Mouse (Mus musculus): ENCODE data around the gene Gm9903. TPM values are rescaled to one million over a fixed set of nuclear protein-coding genes. Genes with fewer than 3 reads are reported as not detected.
A peak's percentile ranks its signal among the peaks of the same experiment; 100 is the strongest.

The Gm9903 gene
- polyA plus RNA-seq, 1 experiment from 2014 or later, result 0.25 TPM

GRCm38 (mm10) chr5:33655251-33655840, 25.6 kb downstream of the Gm9903 start:
- Histone ChIP-seq H3K4me3 (ENCODE audit: low read depth, low read length) (no peak overlapping the region), H3K4me2 (replicated peaks; ENCODE audit: low read depth) (no peak overlapping the region), H3K27me3 (ENCODE audit: control insufficient read depth, insufficient read depth, low read length) (no peaks in the 10 kb centered on the region), H3K36me3 (ENCODE audit: control insufficient read depth, insufficient read depth, low read length) (no peaks in the 10 kb centered on the region; the same call in 1 of the 2 replicates), H3K9ac (ENCODE audit: low read length) (no peak overlapping the region), H3K9me3 (ENCODE audit: control insufficient read depth, low read length) (no peaks in the 10 kb centered on the region), H3K27ac (replicated peaks) (no peak overlapping the region), H3K4me1 (replicated peaks; ENCODE audit: control insufficient read depth, insufficient read depth) (0 out of 2 replicates have a peak, but pooled peaks cover 4% of the 10 kb centered on the region)
- TF ChIP-seq EP300 (optimal IDR thresholded peaks at IDR 0.05) (no peak), CTCF (IDR thresholded peaks at IDR 0.05; ENCODE audit: low read depth) (no peak)
- ATAC-seq (ENCODE audit: low FRiP score, low TSS enrichment) (no peak), DNase-seq (ENCODE audit: low spot score) (no peak)
- 95% methylated on average over 10 of the region's 10 CpGs for WGBS

- no peak for DNase-seq (ENCODE audit: low spot score)
- H3K36me3 ChIP-seq (ENCODE audit: control insufficient read depth, insufficient read depth, low read length), result peaks cover 2% of the 10 kb centered on the region; the same call in 1 of the 2 replicates
- ATAC-seq (ENCODE audit: low FRiP score, low TSS enrichment), result no peak
- 0 out of 2 replicates have a peak, but pooled peaks cover 4% of the 10 kb centered on the region for H3K4me1 ChIP-seq (replicated peaks; ENCODE audit: control insufficient read depth, insufficient read depth)
- no peaks in the 10 kb centered on the region for H3K9me3 ChIP-seq (ENCODE audit: control insufficient read depth, low read length)
- peak overlapping the region; percentile 80 for H3K4me2 ChIP-seq (replicated peaks; ENCODE audit: low read depth)
- 25% methylated on average over 1 of the region's 1 CpGs for WGBS
- peak overlapping the region; percentile 72 for H3K4me3 ChIP-seq (ENCODE audit: low read depth, low read length)
- peak overlapping the region; percentile 77 for H3K9ac ChIP-seq (ENCODE audit: low read length)
- H3K27ac ChIP-seq (replicated peaks), result peak overlapping the region; percentile 98
- TF ChIP-seq CTCF (IDR thresholded peaks at IDR 0.05; ENCODE audit: low read depth), result no peak
- no peak for TF ChIP-seq EP300 (optimal IDR thresholded peaks at IDR 0.05)
- no peaks in the 10 kb centered on the region for H3K27me3 ChIP-seq (ENCODE audit: control insufficient read depth, insufficient read depth, low read length)
Observed at GRCm38 (mm10) chr5:33656739-33657138, 27.0 kb downstream of the Gm9903 start.

- peak overlapping the region; percentile 72 for H3K4me3 ChIP-seq (ENCODE audit: low read depth, low read length)
- ATAC-seq (ENCODE audit: low FRiP score, low TSS enrichment) (peak; percentile 61), DNase-seq (ENCODE audit: low spot score) (peak; percentile 87)
- H3K4me2 ChIP-seq (replicated peaks; ENCODE audit: low read depth), result peak overlapping the region; percentile 80
- H3K4me1 ChIP-seq (replicated peaks; ENCODE audit: control insufficient read depth, insufficient read depth), result 0 out of 2 replicates have a peak, but pooled peaks cover 4% of the 10 kb centered on the region
- peaks cover 2% of the 10 kb centered on the region; the same call in 1 of the 2 replicates for H3K36me3 ChIP-seq (ENCODE audit: control insufficient read depth, insufficient read depth, low read length)
- H3K27me3 ChIP-seq (ENCODE audit: control insufficient read depth, insufficient read depth, low read length), result no peaks in the 10 kb centered on the region
- TF ChIP-seq CTCF (IDR thresholded peaks at IDR 0.05; ENCODE audit: low read depth), result no peak
- no peak for TF ChIP-seq EP300 (optimal IDR thresholded peaks at IDR 0.05)
- peak overlapping the region; percentile 98 for H3K27ac ChIP-seq (replicated peaks)
- H3K9me3 ChIP-seq (ENCODE audit: control insufficient read depth, low read length), result no peaks in the 10 kb centered on the region
- under 1% methylated on average over 32 of the region's 32 CpGs for WGBS
- H3K9ac ChIP-seq (ENCODE audit: low read length), result peak overlapping the region; percentile 77
Observed at GRCm38 (mm10) chr5:33657251-33657786, 27.6 kb downstream of the Gm9903 start.

DNA sequence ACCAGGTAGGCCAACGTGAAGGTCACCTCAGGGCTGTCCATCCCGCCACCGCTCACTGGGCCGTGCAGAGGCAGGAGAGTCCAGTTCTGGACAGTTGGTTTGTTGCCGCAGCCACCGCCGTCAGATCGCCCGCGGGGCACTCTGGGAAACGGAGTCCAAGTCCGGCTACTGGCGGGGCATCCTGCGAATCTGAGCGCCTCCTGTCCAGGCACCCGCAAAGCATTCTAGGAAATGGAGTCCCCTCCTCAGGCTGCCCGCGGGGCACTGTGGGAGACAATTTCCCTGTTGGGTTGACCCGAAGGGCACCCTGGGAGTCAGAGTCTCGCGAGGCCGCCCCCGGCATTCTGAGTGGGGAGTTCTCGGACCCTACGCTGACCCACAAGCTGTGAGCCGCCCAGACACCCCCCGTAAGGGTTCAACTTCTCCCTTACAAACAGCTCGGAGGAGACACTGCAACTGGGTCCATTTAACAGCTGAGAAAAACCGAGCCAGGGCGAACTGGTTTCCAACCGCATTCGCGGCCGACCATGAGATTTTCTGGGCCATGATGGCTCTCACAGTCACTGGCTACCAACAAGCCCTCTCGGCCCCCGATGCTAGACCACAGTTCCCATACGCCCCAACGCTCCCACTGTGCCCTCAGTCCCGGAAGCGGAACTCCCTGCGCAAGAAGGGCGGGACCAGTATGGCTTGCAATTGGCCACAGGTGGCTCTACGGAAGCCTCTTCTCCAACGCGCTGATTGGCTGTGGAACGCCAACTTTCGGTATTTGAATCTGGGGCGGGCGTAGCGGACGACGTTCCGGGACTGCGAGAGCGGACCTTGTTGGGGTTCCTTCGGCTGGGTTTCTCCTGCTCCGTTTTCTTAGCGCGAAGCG, 28.3 kb downstream of the Gm9903 start, which contains the start of the genes Tacc3 and Tmem129:
Gene Tacc3 (plus strand): TSS at position 342 of the 877 bp plus-strand sequence.
Gene Tmem129 (minus strand): TSS at position 630 of the 877 bp plus-strand sequence.
- WGBS, result under 1% methylated on average over 60 of the region's 60 CpGs
- Histone ChIP-seq H3K9ac (ENCODE audit: low read length) (peak within 1 kb of the TSS; percentile 77), H3K36me3 (ENCODE audit: control insufficient read depth, insufficient read depth, low read length) (peaks cover 5% of the 10 kb centered on the region; the same call in 1 of the 2 replicates), H3K4me2 (replicated peaks; ENCODE audit: low read depth) (peak within 1 kb of the TSS; percentile 80), H3K27ac (replicated peaks) (peak within 1 kb of the TSS; percentile 98), H3K4me3 (ENCODE audit: low read depth, low read length) (peak within 1 kb of the TSS; percentile 72), H3K4me1 (replicated peaks; ENCODE audit: control insufficient read depth, insufficient read depth) (0 out of 2 replicates have a peak, but pooled peaks cover 4% of the 10 kb centered on the region), H3K9me3 (ENCODE audit: control insufficient read depth, low read length) (no peaks in the 10 kb centered on the region), H3K27me3 (ENCODE audit: control insufficient read depth, insufficient read depth, low read length) (no peaks in the 10 kb centered on the region)
- DNase-seq (ENCODE audit: low spot score) (peak; percentile 98), ATAC-seq (ENCODE audit: low FRiP score, low TSS enrichment) (peak; percentile 97)
- TF ChIP-seq EP300 (optimal IDR thresholded peaks at IDR 0.05), result peak; percentile 97
- TF ChIP-seq CTCF (IDR thresholded peaks at IDR 0.05; ENCODE audit: low read depth), result peak; percentile 22; the same call in 1 of the 2 replicates

GRCm38 (mm10) chr5:33658664-33659050, 28.9 kb downstream of the Gm9903 start:
- Histone ChIP-seq H3K9ac (ENCODE audit: low read length) (peak overlapping the region; percentile 41), H3K4me1 (replicated peaks; ENCODE audit: control insufficient read depth, insufficient read depth) (0 out of 2 replicates have a peak, but pooled peaks cover 4% of the 10 kb centered on the region), H3K36me3 (ENCODE audit: control insufficient read depth, insufficient read depth, low read length) (peaks cover 6% of the 10 kb centered on the region; the same call in 1 of the 2 replicates), H3K4me3 (ENCODE audit: low read depth, low read length) (peak overlapping the region; percentile 72), H3K9me3 (ENCODE audit: control insufficient read depth, low read length) (no peaks in the 10 kb centered on the region), H3K4me2 (replicated peaks; ENCODE audit: low read depth) (peak overlapping the region; percentile 71), H3K27me3 (ENCODE audit: control insufficient read depth, insufficient read depth, low read length) (no peaks in the 10 kb centered on the region), H3K27ac (replicated peaks) (peak overlapping the region; percentile 69)
- no peak for TF ChIP-seq EP300 (optimal IDR thresholded peaks at IDR 0.05)
- under 1% methylated on average over 26 of the region's 26 CpGs for WGBS
- DNase-seq (ENCODE audit: low spot score), result no peak
- no peak for ATAC-seq (ENCODE audit: low FRiP score, low TSS enrichment)

Measured in stomach, postnatal 0 days (tissue).